Mouse (Mus musculus): Measurements from ENCODE around the gene Shd. TPM values are rescaled to one million over a fixed set of nuclear protein-coding genes. Genes with fewer than 3 reads are reported as not detected.
"Not testable (repeated sequence)": the region's sequence is repeated elsewhere in the genome, so short reads cannot be mapped to it uniquely, and the experiment has no call there.

The Shd gene
- 6.8 and 7.3 TPM in 2 replicates for polyA plus RNA-seq (2015; fragmentation: Nextera tagmentation; extraction: Ambion mirVana)

DNA sequence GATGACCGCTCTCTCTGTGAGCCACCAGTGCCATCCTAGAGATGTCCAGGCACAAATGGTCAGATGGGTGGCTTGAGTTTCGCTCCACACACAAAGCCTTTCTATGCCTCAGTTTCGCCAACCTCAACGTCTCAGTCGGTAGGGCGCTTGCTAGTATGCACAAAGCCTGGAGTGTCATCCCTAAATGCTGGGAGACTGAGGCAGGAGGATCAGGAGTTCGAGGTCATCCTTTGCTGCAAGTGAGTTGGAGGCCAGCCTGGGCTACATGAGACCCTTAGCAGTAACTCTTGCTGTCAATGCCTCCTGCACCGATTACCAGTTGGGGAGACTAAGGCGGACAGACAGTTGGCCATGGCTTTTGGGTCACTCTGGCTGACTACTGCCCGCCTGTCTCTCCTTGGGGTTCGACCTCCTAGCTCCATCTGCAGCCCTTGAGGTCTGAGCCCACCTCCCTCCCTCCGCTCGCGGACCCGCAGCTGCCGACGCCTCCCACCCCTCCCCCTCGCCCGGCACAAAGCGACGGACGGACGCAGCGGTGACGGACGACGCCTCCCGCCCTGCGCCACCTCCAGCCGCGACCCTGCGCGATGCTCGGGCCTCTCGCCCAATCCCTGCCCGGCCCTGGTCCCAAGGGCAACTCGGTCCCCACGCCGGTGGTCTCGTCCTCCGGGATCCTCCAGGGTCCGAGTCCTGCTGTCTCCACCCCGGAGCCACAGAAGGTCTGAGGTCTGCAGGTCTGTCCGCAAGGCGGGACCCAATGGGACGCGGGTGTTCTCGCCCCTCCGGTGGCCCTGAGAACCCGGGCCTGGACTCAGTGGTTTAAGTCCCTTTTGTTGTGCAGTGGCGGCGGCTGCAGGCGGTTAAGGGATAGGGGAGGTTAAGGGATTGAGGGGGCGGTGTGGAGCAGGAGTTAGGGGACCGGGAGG, at the start of gene Shd:
Gene Shd (plus strand): TSS at position 502 of the 926 bp plus-strand sequence.
- Histone ChIP-seq H3K27me3 (ENCODE audit: control insufficient read depth, insufficient read depth, low read depth, low read length) (peaks cover 12% of the 10 kb centered on the region), H3K4me2 (ENCODE audit: low read depth, low read length) (peak within 1 kb of the TSS; percentile 99), H3K27ac (ENCODE audit: low read length) (no peak within 1 kb of the TSS), H3K4me1 (replicated peaks; ENCODE audit: control insufficient read depth, insufficient read depth, low read length) (peaks cover 11% of the 10 kb centered on the region; the same call in 1 of the 2 replicates), H3K4me3 (ENCODE audit: low read length) (peak within 1 kb of the TSS; percentile 58), H3K9ac (ENCODE audit: low read length) (peak within 1 kb of the TSS; percentile 76), H3K9me3 (ENCODE audit: control insufficient read depth, low read length) (no peaks in the 10 kb centered on the region), H3K36me3 (ENCODE audit: control insufficient read depth, insufficient read depth, low read length) (0 out of 2 replicates have a peak, but pooled peaks cover 2% of the 10 kb centered on the region)
- peak; percentile 50 for ATAC-seq (ENCODE audit: low read depth)
- WGBS = 12% methylated on average over 47 of the region's 55 CpGs

DNA sequence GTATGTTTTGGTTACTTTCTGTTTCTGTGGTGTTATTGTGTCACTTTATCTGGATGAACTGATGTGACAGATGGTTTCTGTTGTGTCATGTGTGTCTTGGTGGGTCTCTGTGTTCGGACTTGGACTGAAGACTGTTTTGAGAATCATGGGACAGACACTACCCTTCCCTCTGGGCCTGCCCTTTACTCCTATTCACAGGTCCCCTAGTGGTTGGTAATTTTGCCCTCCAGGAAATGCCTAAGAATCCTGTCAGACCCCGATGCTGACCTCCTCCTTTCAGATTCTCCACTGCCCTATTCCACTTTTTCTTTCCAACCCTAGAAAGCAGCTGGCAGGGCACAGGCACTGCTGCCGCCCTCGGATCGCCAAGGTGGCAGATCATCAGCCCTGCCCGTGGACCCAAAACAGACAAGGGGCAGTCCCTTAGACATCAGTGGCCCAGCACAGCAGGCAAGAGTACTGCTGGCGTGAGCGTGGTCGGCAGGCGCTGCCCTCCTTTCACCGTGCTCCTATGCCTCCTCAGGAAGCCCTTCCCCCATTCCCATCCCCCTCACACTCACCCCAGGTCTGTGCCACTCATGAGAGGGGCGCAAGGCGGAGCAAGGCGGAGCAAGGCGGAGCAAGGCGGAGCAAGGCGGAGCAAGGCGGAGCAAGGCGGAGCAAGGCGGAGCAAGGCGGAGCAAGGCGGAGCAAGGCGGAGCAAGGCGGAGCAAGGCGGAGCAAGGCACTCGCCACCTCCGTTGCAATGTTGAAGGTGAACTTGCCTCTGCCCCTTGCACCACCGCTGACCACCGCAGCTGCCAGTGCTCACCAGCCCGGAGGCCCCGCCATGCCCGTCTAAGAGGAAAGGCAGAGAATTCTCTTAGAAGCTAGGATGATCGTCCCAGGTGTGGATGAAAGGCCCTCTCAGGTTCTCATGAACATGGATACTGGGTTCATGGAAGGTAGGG, 38.4 kb upstream of the Shd start:
- H3K4me3 ChIP-seq (ENCODE audit: low read length) = peak overlapping the region; percentile 75
- ATAC-seq (ENCODE audit: low read depth) = peak; percentile 98
- H3K27me3 ChIP-seq (ENCODE audit: control insufficient read depth, insufficient read depth, low read depth, low read length) = no peaks in the 10 kb centered on the region
- no peaks in the 10 kb centered on the region for H3K36me3 ChIP-seq (ENCODE audit: control insufficient read depth, insufficient read depth, low read length)
- no peaks in the 10 kb centered on the region; the same call in 1 of the 2 replicates for H3K4me1 ChIP-seq (replicated peaks; ENCODE audit: control insufficient read depth, insufficient read depth, low read length)
- peak overlapping the region; percentile 84 for H3K9ac ChIP-seq (ENCODE audit: low read length)
- H3K27ac ChIP-seq (ENCODE audit: low read length) = peak overlapping the region; percentile 82
- H3K4me2 ChIP-seq (ENCODE audit: low read depth, low read length) = peak overlapping the region; percentile 81
- under 1% methylated on average over 32 of the region's 33 CpGs for WGBS
- no peaks in the 10 kb centered on the region for H3K9me3 ChIP-seq (ENCODE audit: control insufficient read depth, low read length)

DNA sequence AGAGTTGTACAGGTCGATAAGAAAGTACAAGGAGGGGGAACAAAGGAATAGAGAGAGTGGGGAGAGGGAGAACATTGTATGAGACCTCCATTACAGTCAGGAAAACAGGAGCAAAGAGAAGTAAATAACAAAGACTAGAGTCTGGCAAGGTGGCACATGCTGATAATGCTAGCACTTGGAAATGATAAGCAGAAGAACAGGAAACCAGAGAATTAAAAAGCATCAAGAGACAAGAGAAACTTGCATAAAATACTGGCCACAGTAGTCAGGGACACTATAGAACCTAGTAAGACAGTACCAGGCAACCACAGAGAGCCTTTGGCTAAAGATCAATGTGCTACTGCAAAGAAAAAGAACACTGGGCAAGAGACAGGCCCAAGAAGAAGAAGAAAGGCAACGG, 37.6 kb upstream of the Shd start:
- Histone ChIP-seq H3K9ac (ENCODE audit: low read length) (no peak overlapping the region), H3K36me3 (ENCODE audit: control insufficient read depth, insufficient read depth, low read length) (no peaks in the 10 kb centered on the region), H3K4me3 (ENCODE audit: low read length) (peak overlapping the region; percentile 75), H3K9me3 (ENCODE audit: control insufficient read depth, low read length) (no peaks in the 10 kb centered on the region), H3K4me1 (replicated peaks; ENCODE audit: control insufficient read depth, insufficient read depth, low read length) (no peaks in the 10 kb centered on the region; the same call in 1 of the 2 replicates), H3K27ac (ENCODE audit: low read length) (no peak overlapping the region), H3K27me3 (ENCODE audit: control insufficient read depth, insufficient read depth, low read depth, low read length) (no peaks in the 10 kb centered on the region), H3K4me2 (ENCODE audit: low read depth, low read length) (peak overlapping the region; percentile 81)
- ATAC-seq (ENCODE audit: low read depth) = no peak
- WGBS = 65% methylated on average over 2 of the region's 2 CpGs

DNA sequence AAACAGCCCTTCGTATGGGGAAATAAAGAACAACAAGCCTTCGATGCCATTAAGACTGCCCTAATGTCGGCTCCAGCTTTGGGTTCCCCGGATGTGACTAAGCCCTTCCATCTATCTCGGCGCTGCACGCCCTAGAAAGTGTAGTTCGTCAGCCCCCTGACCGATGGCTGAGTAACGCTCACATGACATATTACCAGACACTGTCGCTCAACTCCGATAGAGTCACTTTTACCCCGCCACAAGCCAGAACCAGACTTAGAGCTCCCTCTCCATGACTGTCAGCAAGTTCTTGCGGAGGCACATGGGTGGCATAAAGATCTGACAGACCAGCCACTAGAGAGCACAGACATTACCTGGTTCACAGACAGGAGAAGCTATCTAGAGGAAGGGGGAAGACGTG, 37.1 kb upstream of the Shd start:
- no peak for ATAC-seq (ENCODE audit: low read depth)
- H3K36me3 ChIP-seq (ENCODE audit: control insufficient read depth, insufficient read depth, low read length) = no peaks in the 10 kb centered on the region; the same call in 1 of the 2 replicates
- 92% methylated on average over 15 of the region's 15 CpGs for WGBS
- H3K4me2 ChIP-seq (ENCODE audit: low read depth, low read length) = peak overlapping the region; percentile 81; the same call in 1 of the 2 replicates
- no peaks in the 10 kb centered on the region; the same call in 1 of the 2 replicates for H3K4me1 ChIP-seq (replicated peaks; ENCODE audit: control insufficient read depth, insufficient read depth, low read length)
- H3K27me3 ChIP-seq (ENCODE audit: control insufficient read depth, insufficient read depth, low read depth, low read length) = no peaks in the 10 kb centered on the region
- H3K9ac ChIP-seq (ENCODE audit: low read length) = no peak overlapping the region
- H3K27ac ChIP-seq (ENCODE audit: low read length) = no peak overlapping the region
- H3K4me3 ChIP-seq (ENCODE audit: low read length) = no peak overlapping the region
- no peaks in the 10 kb centered on the region; the same call in 1 of the 2 replicates for H3K9me3 ChIP-seq (ENCODE audit: control insufficient read depth, low read length)

DNA sequence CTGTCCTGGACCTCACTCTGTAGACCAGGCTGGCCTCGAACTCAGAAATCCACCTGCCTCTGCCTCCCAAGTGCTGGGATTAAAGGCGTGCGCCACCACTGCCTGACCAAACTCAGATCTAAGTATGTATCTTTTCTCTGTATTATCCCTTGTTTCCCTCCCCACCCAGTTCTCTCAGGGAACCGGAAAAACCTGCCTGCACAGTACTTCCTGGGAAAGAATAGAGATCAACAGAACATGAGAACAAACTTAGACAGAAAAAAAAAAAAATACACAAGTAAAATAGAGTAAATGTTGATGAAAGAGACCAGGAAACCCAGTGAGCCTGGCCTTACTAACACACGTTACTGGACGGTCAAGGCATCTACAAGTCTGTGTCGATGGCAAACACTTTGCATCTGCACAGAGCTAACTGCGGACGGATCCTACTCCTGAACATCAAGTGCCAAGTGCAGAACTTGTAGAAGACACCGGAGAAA, 25.8 kb upstream of the Shd start:
- ATAC-seq (ENCODE audit: low read depth) = not testable (repeated sequence)
- WGBS = 21% methylated on average over 10 of the region's 10 CpGs
- peak overlapping the region; percentile 58 for H3K4me2 ChIP-seq (ENCODE audit: low read depth, low read length)

DNA sequence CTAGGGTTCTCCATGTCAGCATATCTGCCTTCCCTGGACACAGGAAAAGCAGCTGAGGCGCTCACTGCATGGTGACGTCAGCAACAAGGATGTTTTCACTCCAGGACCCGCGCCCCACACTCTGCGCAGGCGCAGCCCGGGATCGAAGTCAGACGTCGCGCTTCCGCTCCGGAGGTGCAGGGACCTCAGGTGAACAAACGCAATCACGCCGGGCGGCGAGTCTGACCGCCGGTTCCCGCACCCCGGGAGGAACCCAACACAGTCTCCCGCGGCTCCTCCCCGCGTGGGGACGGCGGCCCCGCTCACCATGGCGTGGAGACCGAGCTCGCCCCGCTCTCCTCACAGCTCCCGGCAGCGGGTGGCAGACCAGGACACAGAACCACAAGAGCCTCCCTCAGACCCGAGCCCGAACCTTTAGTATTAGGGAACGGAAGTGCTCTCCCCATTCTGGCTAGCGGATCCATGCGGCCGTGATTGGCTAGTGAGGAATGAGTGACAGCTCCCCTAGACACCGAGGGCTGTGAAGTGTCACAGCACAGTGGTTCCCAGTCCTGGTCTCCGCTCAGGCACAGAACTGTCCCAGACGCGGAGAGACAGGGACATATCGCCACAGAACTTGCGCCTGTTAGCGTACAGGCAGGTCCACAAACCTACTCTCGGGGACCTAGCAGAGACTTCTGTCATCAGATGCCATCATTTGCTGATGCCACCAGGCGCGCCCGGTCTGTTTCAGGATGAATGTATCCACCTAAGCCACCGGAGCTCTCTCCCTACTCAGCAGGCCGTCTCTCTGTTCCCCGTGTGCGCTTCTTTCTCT, 25.2 kb upstream of the Shd start:
- H3K4me3 ChIP-seq (ENCODE audit: low read length) = peak overlapping the region; percentile 58
- not testable (repeated sequence) for H3K27me3 ChIP-seq (ENCODE audit: control insufficient read depth, insufficient read depth, low read depth, low read length); H3K36me3 ChIP-seq (ENCODE audit: control insufficient read depth, insufficient read depth, low read length); H3K9me3 ChIP-seq (ENCODE audit: control insufficient read depth, low read length); H3K4me1 ChIP-seq (replicated peaks; ENCODE audit: control insufficient read depth, insufficient read depth, low read length)
- WGBS = under 1% methylated on average over 56 of the region's 56 CpGs
- H3K27ac ChIP-seq (ENCODE audit: low read length) = peak overlapping the region; percentile 90
- ATAC-seq (ENCODE audit: low read depth) = peak; percentile 98
- peak overlapping the region; percentile 60 for H3K9ac ChIP-seq (ENCODE audit: low read length)
- H3K4me2 ChIP-seq (ENCODE audit: low read depth, low read length) = peak overlapping the region; percentile 58

More for the DNA sequence above, 25.8 kb upstream of the Shd start:
- H3K4me1 ChIP-seq (replicated peaks; ENCODE audit: control insufficient read depth, insufficient read depth, low read length); H3K9me3 ChIP-seq (ENCODE audit: control insufficient read depth, low read length); H3K27me3 ChIP-seq (ENCODE audit: control insufficient read depth, insufficient read depth, low read depth, low read length); H3K36me3 ChIP-seq (ENCODE audit: control insufficient read depth, insufficient read depth, low read length): not testable (repeated sequence)
- peak overlapping the region; percentile 60 for H3K9ac ChIP-seq (ENCODE audit: low read length)
- peak overlapping the region; percentile 58 for H3K4me3 ChIP-seq (ENCODE audit: low read length)
- H3K27ac ChIP-seq (ENCODE audit: low read length) = peak overlapping the region; percentile 90

DNA sequence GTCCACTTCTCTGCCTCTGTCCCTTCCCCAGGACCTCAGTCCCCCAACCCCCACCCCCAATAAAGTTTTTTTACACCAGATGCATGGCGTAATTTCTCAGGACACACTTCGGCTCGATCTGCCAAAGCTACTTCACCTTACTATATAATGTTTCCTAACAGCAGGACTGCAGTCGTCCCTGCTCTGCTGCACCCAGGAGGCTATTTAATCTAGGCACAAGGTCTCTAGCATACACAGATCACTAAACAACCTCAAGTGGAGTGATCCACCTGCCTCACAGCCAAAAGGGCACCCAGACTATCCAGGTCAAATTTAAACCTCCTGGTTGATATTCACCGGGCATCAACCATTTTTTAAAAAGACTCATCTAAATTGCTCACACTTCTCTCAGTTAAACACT, 24.6 kb upstream of the Shd start:
- no peak for ATAC-seq (ENCODE audit: low read depth)

DNA sequence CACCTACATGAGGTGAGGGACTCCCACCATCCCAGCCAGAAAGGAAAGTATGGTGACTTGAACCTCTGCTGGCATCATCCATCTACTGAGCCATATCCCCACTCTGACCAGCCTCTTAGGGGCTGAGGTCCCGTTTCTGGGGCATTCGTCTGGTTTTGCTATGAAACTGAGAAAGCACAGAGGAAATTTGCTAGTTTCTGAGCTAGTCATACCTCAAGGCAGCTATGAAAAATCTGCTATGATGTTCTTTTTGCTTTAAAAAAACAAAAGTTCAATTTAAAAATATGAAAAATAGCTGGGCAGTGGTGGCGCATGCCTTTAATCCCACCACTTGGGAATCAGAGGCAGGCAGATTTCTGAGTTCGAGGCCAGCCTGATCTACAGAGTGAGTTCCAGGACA, 21.6 kb upstream of the Shd start:
- Histone ChIP-seq H3K36me3 (ENCODE audit: control insufficient read depth, insufficient read depth, low read length) (no peaks in the 10 kb centered on the region), H3K27me3 (ENCODE audit: control insufficient read depth, insufficient read depth, low read depth, low read length) (no peaks in the 10 kb centered on the region), H3K4me1 (replicated peaks; ENCODE audit: control insufficient read depth, insufficient read depth, low read length) (peaks cover 3% of the 10 kb centered on the region; the same call in 1 of the 2 replicates), H3K27ac (ENCODE audit: low read length) (no peak overlapping the region), H3K9ac (ENCODE audit: low read length) (no peak overlapping the region), H3K9me3 (ENCODE audit: control insufficient read depth, low read length) (no peaks in the 10 kb centered on the region), H3K4me2 (ENCODE audit: low read depth, low read length) (no peak overlapping the region), H3K4me3 (ENCODE audit: low read length) (no peak overlapping the region)
- 78% methylated on average over 4 of the region's 4 CpGs for WGBS
- no peak for ATAC-seq (ENCODE audit: low read depth)

More for the DNA sequence above, 24.6 kb upstream of the Shd start:
- peak overlapping the region; percentile 58 for H3K4me2 ChIP-seq (ENCODE audit: low read depth, low read length)
- H3K9me3 ChIP-seq (ENCODE audit: control insufficient read depth, low read length) = no peaks in the 10 kb centered on the region
- H3K9ac ChIP-seq (ENCODE audit: low read length) = peak overlapping the region; percentile 60
- WGBS = 23% methylated on average over 5 of the region's 5 CpGs
- peak overlapping the region; percentile 58 for H3K4me3 ChIP-seq (ENCODE audit: low read length)
- H3K27me3 ChIP-seq (ENCODE audit: control insufficient read depth, insufficient read depth, low read depth, low read length) = no peaks in the 10 kb centered on the region
- H3K36me3 ChIP-seq (ENCODE audit: control insufficient read depth, insufficient read depth, low read length) = no peaks in the 10 kb centered on the region
- H3K4me1 ChIP-seq (replicated peaks; ENCODE audit: control insufficient read depth, insufficient read depth, low read length) = peaks cover 3% of the 10 kb centered on the region; the same call in 1 of the 2 replicates
- peak overlapping the region; percentile 90; the same call in 1 of the 2 replicates for H3K27ac ChIP-seq (ENCODE audit: low read length)

All from lung, embryonic 16.5 days (tissue).